Mouse (Mus musculus) heart, adult 2 months (tissue): ENCODE measurements around the gene Fam184a. TPM values are rescaled to one million over a fixed set of nuclear protein-coding genes. Genes with fewer than 3 reads are reported as not detected.

Experiments used
- DNase-seq, 2 experiments: peaks; one replicate each; pipeline ENCODE4 v3.0.0; 2021
- H3K27ac ChIP-seq: fragments of 200-600 bp; 2 replicates; pipeline ENCODE4 v1.8.1; 2022
- H3K27me3 ChIP-seq: fragments of 200-500 bp; 2 replicates; pipeline ENCODE4 v1.6.1; 2012; ENCODE audit warnings: mild to moderate bottlenecking, low read length, inconsistent platforms, mixed read lengths; ENCODE audit not compliant: control insufficient read depth, insufficient read depth
- H3K36me3 ChIP-seq: fragments of 200-500 bp; 2 replicates; pipeline ENCODE4 v1.6.1; 2012; ENCODE audit warnings: low read length, inconsistent platforms; ENCODE audit not compliant: control insufficient read depth, insufficient read depth
- H3K4me1 ChIP-seq: fragments of 200-500 bp; 2 replicates; pipeline ENCODE4 v1.6.1; 2011; ENCODE audit warnings: low read length; ENCODE audit not compliant: control insufficient read depth, insufficient read depth
- H3K4me3 ChIP-seq: fragments of 200-600 bp; 2 replicates; pipeline ENCODE4 v1.8.1; 2022
- H3K79me2 ChIP-seq: fragments of 200-500 bp; replicated peaks from 2 replicates; pipeline ENCODE4 v1.6.1; 2012; ENCODE audit warnings: mild to moderate bottlenecking, inconsistent platforms, low read length, moderate library complexity, mixed read lengths; ENCODE audit not compliant: control insufficient read depth, insufficient read depth
- H3K9ac ChIP-seq: fragments of 200-500 bp; 2 replicates; pipeline ENCODE4 v1.6.1; 2012; ENCODE audit warnings: low read depth, mild to moderate bottlenecking, control low read depth, inconsistent platforms, low read length, mixed read lengths
- CTCF ChIP-seq: fragments of 200-600 bp; IDR thresholded peaks from 2 replicates; pipeline ENCODE4 v1.8.1; 2022; ENCODE audit warnings: antibody characterized with exemption, mild to moderate bottlenecking, moderate library complexity
- EP300 ChIP-seq: fragments of 200-500 bp; IDR thresholded peaks from 2 replicates; pipeline ENCODE4 v1.6.1; 2011; ENCODE audit warnings: low read depth, low read length, control low read depth; ENCODE audit not compliant: insufficient read depth
- POLR2A ChIP-seq: fragments of 200-500 bp; IDR thresholded peaks from 2 replicates; pipeline ENCODE4 v1.6.1; 2011; ENCODE audit warnings: mild to moderate bottlenecking, low read depth, low read length, control low read depth; ENCODE audit not compliant: insufficient read depth
- WGBS: fragments of 180-500 bp; shearing (Covaris S2); methylation state at CpG from one replicate; pipeline ENCODE4 v1.1.7; 2018; 5-methylcytosine and 5-hydroxymethylcytosine counted together
- intact Hi-C: fragments of 180-260 bp; cut with DNase I; formaldehyde crosslinking; loops from one replicate; pipeline ENCODE4 v1.15.1; 2025
- polyA plus RNA-seq: library from polyadenylated mRNA; depleted of rRNA; stranded (reverse); fragments of >200 nt; gene quantifications from 2 replicates; pipeline ENCODE4 v1.2.3, GENCODE M21; 2012; rRNA removed
- total RNA-seq, 2 experiments: library from RNA; stranded (reverse); gene quantifications; 2 replicates each; pipeline ENCODE4 v1.2.3; 2021

Fam184a gene
- total and polyA plus RNA-seq, 3 experiments = 0.53 to 0.96 (median 0.73) TPM

DNA sequence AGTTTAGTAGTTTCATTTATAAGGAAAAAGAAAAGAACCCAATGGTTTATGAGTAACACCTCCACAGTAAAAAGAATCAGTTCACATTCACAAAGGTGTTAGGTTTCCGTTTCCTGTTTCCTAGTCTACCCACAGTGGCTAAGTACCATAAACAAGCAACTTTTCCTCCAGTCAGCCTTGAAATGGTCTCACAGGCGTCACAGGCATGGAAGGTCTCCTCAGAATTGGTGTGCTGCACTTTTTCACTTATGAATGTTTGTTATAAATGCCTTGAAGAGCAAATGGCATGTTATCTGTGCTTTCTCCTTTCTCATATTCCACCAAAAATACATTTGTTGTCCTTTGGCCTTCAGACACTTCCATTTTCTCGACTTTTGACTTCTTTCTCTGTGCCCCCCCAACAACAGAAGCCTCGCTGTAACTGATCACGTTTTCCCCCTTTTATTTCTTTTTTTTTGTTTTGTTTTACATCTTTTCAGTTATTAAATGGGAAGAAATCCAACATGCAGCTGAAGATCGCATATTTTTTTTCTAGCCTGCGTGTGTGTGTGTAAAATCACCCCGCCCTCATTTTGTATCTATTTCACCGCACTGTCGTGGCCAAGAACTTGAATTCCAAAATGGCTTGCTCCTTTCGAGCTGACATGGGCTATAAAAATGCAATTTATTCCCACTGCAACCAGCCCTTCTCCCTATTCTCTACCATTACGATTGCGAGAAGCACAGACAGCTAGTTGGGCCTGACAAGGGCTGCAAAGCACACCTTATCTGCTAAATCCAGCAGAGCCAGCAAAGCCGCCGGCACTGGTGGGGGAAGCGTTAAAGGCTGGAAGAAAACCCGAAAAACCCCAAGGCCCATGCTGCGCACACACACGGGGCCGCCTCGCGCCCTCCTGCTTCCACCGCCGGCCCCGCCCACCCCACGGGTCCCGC lies 154.9 kb downstream of the Fam184a start:
- peak overlapping the region; percentile 93 for H3K27ac ChIP-seq
- 6% methylated on average over 21 of the region's 27 CpGs for WGBS
- TF ChIP-seq CTCF (no peak), POLR2A (no peak; the same call in 1 of the 2 replicates), EP300 (no peak)
- no peaks in the 10 kb centered on the region; the same call in 1 of the 2 replicates for H3K79me2 ChIP-seq
- no peak for DNase-seq
- H3K4me1 ChIP-seq = peaks cover 4% of the 10 kb centered on the region
- peak overlapping the region; percentile 82 for H3K9ac ChIP-seq
- intact Hi-C loops = loop anchor here (1.0 kb wide), 1 partner anchor 33 kb away; no protein-coding TSS in a partner anchor
- peaks cover 15% of the 10 kb centered on the region for H3K36me3 ChIP-seq
- H3K27me3 ChIP-seq = no peaks in the 10 kb centered on the region
- H3K4me3 ChIP-seq = peak overlapping the region; percentile 82

DNA sequence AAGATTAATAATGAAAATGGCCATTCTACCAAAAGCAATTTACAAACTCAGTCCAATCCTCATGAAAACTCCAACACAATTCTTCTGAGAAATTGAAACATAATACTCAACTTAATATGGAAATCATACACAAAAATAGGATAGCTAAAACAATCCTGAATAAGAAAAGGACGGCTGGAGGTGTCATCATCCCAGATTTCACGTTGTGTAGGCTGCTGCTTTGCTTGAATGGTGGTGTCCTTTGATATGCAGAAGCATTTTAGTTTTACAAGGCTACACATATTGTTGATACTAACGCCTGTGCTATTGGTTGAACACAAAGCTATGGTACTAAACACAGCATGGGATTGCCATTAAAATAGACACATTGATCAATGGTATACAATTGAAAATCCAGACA lies 165.1 kb downstream of the Fam184a start:
- no peak overlapping the region for H3K9ac ChIP-seq
- H3K4me1 ChIP-seq = no peaks in the 10 kb centered on the region
- no peak for TF ChIP-seq CTCF
- no peak for TF ChIP-seq EP300
- no peak for TF ChIP-seq POLR2A
- H3K79me2 ChIP-seq = no peaks in the 10 kb centered on the region
- intact Hi-C loops = no loop called here
- no peaks in the 10 kb centered on the region for H3K36me3 ChIP-seq
- H3K27me3 ChIP-seq = no peaks in the 10 kb centered on the region
- no peak overlapping the region for H3K4me3 ChIP-seq
- 87% methylated on average over 3 of the region's 3 CpGs for WGBS
- H3K27ac ChIP-seq = no peak overlapping the region
- no peak for DNase-seq

Other genes with a start within 250 kb of the Fam184a start
- 10 to 100 TPM; 26.7 to 27.0 TPM for gene Asf1a, start 154.4 kb downstream of the Fam184a start, total RNA-seq
- 6.7 and 16.1 TPM in 2 replicates for gene Asf1a, start 154.4 kb downstream of the Fam184a start, polyA plus RNA-seq
- gene Mcm9, start 120.7 kb downstream of the Fam184a start, total RNA-seq = 1 to 10 TPM; 2.3 to 4.0 TPM
- gene Mcm9, start 120.7 kb downstream of the Fam184a start, polyA plus RNA-seq = 1.3 and 2.6 TPM in 2 replicates